Mouse (Mus musculus) duodenum, adult 2 months (tissue): Measurements from ENCODE around the gene Wnt1. TPM values are rescaled to one million over a fixed set of nuclear protein-coding genes. Genes with fewer than 3 reads are reported as not detected.

Experiments
- polyA plus RNA-seq: library from polyadenylated mRNA; depleted of rRNA; stranded (reverse); fragments of >200 nt; gene quantifications from 2 replicates; pipeline ENCODE4 v1.2.3, GENCODE M21; 2012; ENCODE audit warnings: low replicate concordance; rRNA removed

Wnt1 gene
- polyA plus RNA-seq: not detected in 2 replicates

GRCm38 (mm10) chr15:98789661-98790535 lies at the start of gene Wnt1:
TSS of gene Wnt1 (plus strand) at chr15:98789857.

GRCm38 (mm10) chr15:98762670-98763529 lies 26.8 kb upstream of the Wnt1 start, which contains the start of gene Arf3:
TSS of gene Arf3 (minus strand) at chr15:98763214.

GRCm38 (mm10) chr15:98777762-98778161 lies 11.9 kb upstream of the Wnt1 start, which contains the start of gene Wnt10b:
TSS of gene Wnt10b (minus strand) at chr15:98778150.

GRCm38 (mm10) chr15:98809390-98809789 lies 19.7 kb downstream of the Wnt1 start, which contains the start of gene Ddn:
TSS of gene Ddn (minus strand) at chr15:98809490.

GRCm38 (mm10) chr15:98830736-98831683 lies 41.4 kb downstream of the Wnt1 start, which contains the start of gene Prkag1:
TSS of gene Prkag1 (minus strand) at chr15:98831521.

Other genes with a start within 250 kb of the Wnt1 start
- gene Ccnt1, start 218.9 kb upstream of the Wnt1 start, polyA plus RNA-seq: 1.7 and 2.3 TPM in 2 replicates
- 0.96 TPM in 1 of 2 replicates, not detected in the other for gene 4930415O20Rik, start 218.9 kb upstream of the Wnt1 start, polyA plus RNA-seq
- gene Adcy6, start 179.8 kb upstream of the Wnt1 start, polyA plus RNA-seq: 46.5 and 77.2 TPM in 2 replicates
- 22.9 and 29.1 TPM in 2 replicates for gene Cacnb3, start 159.0 kb upstream of the Wnt1 start, polyA plus RNA-seq
- 18.0 and 23.8 TPM in 2 replicates for gene Ddx23, start 127.0 kb upstream of the Wnt1 start, polyA plus RNA-seq
- 0.88 and 1.3 TPM in 2 replicates for gene Rnd1, start 112.4 kb upstream of the Wnt1 start, polyA plus RNA-seq
- 0.07 and 0.12 TPM in 2 replicates for gene Ccdc65, start 81.7 kb upstream of the Wnt1 start, polyA plus RNA-seq
- 18.0 and 30.8 TPM in 2 replicates for gene Fkbp11, start 61.7 kb upstream of the Wnt1 start, polyA plus RNA-seq
- 38.7 and 67.0 TPM in 2 replicates for gene Arf3, start 26.6 kb upstream of the Wnt1 start, polyA plus RNA-seq
- gene Wnt10b, start 11.7 kb upstream of the Wnt1 start, polyA plus RNA-seq: 0.17 and 0.19 TPM in 2 replicates
- 0.09 TPM in 1 of 2 replicates, not detected in the other for gene Ddn, start 19.6 kb downstream of the Wnt1 start, polyA plus RNA-seq
- gene Prkag1, start 41.7 kb downstream of the Wnt1 start, polyA plus RNA-seq: 41.8 and 47.9 TPM in 2 replicates
- gene Kmt2d, start 81.3 kb downstream of the Wnt1 start, polyA plus RNA-seq: 18.7 and 19.0 TPM in 2 replicates
- gene Rhebl1, start 104.7 kb downstream of the Wnt1 start, polyA plus RNA-seq: 8.3 and 16.5 TPM in 2 replicates
- gene Dhh, start 108.7 kb downstream of the Wnt1 start, polyA plus RNA-seq: 0.38 and 0.48 TPM in 2 replicates
- gene Lmbr1l, start 128.4 kb downstream of the Wnt1 start, polyA plus RNA-seq: 90.8 and 281 TPM in 2 replicates
- 358 and 428 TPM in 2 replicates for gene Tuba1b, start 144.7 kb downstream of the Wnt1 start, polyA plus RNA-seq
- gene Gm49450, start 163.7 kb downstream of the Wnt1 start, polyA plus RNA-seq: 33.8 and 39.7 TPM in 2 replicates
- 74.1 and 81.7 TPM in 2 replicates for gene Tuba1a, start 163.8 kb downstream of the Wnt1 start, polyA plus RNA-seq
- gene Tuba1c, start 240.0 kb downstream of the Wnt1 start, polyA plus RNA-seq: 246 and 414 TPM in 2 replicates